Mouse (Mus musculus) cerebellum, adult 2 months (tissue): ENCODE measurements at regions not wholly inside any gene's neighbourhood (a gene's known extent, or its start where the extent isn't known, plus 50 kb on each side); places are given as distances from the start of the nearest gene placed in this dataset.

Experiments
- CTCF ChIP-seq: fragments of 200-500 bp; IDR thresholded peaks from 2 replicates; pipeline ENCODE4 v1.5.1; 2011; ENCODE audit warnings: low read depth, mild to moderate bottlenecking, control low read depth, low read length, moderate library complexity, borderline replicate concordance; ENCODE audit not compliant: insufficient read depth
- POLR2A ChIP-seq: fragments of 200-500 bp; IDR thresholded peaks from 2 replicates; pipeline ENCODE4 v1.6.1; 2011; ENCODE audit warnings: low read length, control low read depth, borderline replicate concordance; ENCODE audit not compliant: insufficient read depth

- TF ChIP-seq POLR2A (no peak), CTCF (no peak)
These were observed 233.9 kb downstream of the Slc30a10 start for GRCm38 (mm10) chr1:185688506-185688905.
